Mouse (Mus musculus) urinary bladder, postnatal 25 days (tissue): Measurements from ENCODE around the gene Gm45711.
"Not testable (repeated sequence)": the region's sequence is repeated elsewhere in the genome, so short reads cannot be mapped to it uniquely, and the experiment has no call there.

Experiments
- DNase-seq: peaks from one replicate; pipeline ENCODE4 v3.0.0; 2022; ENCODE audit warnings: low spot score

The Gm45711 gene

DNA sequence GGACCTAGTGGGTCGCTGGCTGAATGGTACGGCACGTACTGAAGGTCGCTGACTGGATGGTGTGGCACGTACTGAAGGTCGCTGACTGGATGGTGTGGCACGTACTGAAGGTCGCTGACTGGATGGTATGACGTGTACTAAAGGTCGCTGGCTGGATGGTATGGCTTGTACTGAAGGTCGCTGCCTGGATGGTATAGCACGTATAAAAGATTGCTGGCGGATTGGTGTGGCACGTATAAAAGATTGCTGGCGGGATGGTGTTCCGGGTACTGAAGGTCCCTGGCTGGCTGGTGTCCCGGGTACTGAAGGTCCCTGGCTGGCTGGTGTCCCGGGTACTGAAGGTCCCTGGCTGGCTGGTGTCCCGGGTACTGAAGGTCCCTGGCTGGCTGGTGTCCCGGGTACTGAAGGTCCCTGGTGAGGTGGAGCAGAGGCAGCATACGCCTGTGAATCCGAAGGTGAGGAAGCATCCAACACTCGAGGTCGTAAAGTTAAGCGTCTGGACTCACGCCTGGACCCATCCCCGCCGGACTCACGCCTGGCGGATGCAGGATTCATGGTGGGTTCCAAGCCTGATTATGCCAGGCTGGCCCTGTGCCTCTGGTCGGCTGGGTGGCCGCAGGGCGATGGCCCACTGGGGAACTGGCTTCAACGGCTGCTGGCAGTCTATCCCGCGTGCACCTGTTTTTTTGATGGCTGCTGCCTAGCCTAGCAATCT, at the start of gene Gm45711, which contains the start of gene Cmtm1:
Gene Gm45711 (minus strand): TSS at position 641 of the 715 bp plus-strand sequence.
Gene Cmtm1 (minus strand): TSS at position 705 of the 715 bp plus-strand sequence.
- not testable (repeated sequence) for DNase-seq

DNA sequence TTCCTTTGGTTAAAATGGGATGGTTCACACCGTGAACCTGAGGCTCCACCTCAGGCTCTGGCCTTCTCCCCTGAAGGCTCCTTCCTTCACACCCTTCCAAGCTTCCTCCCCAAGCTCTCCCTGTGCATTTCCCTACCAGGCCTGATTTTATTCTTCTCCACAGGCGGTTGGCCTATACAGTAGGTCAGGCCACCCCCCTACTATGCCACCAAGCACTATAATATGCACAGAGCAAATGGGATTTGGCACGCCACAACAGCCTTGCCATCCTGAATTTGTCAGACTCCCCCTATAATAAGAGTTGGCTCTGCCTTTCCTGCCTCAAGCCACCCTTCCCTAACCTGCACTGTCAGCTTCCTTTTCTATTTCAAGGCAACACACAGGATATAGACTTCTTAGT, 48.8 kb upstream of the Gm45711 start:
- no peak for DNase-seq

- DNase-seq = no peak
Observed at GRCm38 (mm10) chr8:104354504-104354903, 44.6 kb upstream of the Gm45711 start.

DNA sequence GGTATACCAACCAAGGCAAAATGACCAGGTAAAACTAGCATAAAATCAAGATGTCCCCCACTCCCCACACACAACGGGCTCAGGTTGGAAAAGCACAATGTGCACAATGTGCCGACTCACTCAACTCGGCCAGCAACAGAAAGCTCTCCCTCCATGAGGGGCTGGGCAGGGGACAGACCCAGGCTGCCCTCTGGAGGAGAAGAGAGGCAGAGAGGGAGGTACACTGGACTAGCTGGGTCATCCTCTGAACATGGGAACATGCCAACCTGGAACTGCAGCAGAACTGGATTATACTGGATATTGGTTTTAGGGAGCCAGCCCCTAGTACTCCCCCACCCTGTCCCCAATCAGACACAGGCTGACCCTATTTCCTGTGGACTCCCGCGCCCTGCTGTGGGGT, 43.3 kb upstream of the Gm45711 start:
- DNase-seq = no peak

DNA sequence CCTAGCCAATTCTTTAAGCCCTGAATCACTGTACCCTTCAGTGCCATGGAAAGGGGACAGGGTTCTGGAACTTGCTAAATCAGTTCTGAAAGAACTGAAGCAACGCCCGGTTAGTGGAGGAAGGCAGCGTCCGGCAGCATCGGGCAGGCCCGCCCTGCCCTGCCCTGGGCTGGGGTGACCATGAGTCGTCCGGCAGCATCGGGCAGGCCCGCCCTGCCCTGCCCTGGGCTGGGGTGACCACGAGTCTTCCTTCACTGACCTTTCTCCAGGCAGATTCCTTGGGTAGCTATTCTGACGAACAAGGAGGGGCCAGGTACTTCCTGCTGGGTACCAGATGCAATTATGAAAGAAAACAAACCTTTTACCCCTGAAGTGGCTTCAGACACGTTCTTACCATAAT, 40.2 kb upstream of the Gm45711 start:
- DNase-seq = no peak

- no peak for DNase-seq
Observed at GRCm38 (mm10) chr8:104348971-104349370, 39.1 kb upstream of the Gm45711 start.

- DNase-seq = no peak
Observed at GRCm38 (mm10) chr8:104346706-104347105, 36.8 kb upstream of the Gm45711 start.

GRCm38 (mm10) chr8:104344622-104345021, 34.7 kb upstream of the Gm45711 start:
- DNase-seq = no peak

- peak; percentile 88 for DNase-seq
Observed at GRCm38 (mm10) chr8:104343957-104344356, 34.1 kb upstream of the Gm45711 start.

DNA sequence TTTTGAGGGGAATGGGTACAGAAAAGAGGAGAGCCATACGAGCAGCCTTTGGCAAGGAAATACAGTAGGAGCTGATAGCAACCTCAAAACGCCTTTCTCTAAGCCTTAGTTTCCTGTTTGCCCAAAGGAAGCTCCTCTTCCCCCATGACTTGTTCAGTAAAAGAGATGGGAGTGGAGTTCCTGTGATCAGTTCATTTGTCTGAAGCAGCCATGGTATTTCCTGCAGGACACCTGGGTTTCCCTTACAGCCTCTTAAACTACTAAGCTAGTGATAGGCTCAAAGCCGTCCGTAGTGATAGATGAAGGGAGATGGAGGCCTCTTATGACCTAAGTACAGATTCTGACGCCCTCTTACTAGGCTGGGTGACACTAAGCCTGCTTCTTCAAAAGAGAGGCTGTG, 32.5 kb upstream of the Gm45711 start:
- DNase-seq = no peak

DNA sequence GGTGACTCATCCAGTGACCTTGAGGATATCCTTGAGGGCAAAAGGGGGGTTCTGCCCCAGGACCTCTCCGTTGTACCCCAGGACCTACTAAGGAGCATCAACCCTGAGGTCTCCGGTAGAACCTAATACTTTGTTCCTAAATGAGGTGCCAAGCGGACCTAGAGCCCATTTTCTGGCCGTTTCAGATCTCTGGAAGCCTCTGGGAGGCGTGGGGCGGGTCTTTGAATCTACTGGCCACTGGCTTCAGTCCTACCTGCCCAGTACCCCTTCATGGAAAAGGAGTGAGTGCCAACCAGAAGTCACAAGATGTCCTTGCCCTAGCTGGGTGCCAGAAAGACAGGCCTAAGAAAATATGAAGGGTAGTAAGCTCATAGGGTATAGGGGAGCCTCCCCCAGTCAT, 31.8 kb upstream of the Gm45711 start:
- DNase-seq = no peak

DNA sequence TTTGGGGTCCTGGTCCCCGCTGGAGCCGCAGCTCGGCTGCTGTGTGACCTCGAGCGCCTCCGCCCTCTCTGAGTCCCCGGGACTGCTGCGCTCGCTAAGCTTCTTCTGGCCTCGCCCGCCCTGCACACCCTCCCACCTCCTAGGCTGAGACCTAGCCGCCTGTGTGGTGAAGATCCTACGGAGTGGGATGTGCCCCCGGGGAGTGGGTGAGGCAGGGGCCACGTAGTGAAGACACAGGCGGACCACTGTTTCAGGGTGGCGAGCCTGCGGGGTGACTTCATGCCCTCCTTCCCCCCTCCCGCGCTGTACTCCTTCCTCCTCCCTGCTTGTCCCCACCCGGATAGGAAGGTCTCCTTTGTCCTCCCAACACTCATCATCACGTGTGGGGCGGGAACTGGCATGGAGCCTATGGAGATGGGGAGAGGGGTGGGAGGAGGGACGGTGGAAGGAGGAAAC, 31.3 kb upstream of the Gm45711 start:
- DNase-seq = peak; percentile 56

DNA sequence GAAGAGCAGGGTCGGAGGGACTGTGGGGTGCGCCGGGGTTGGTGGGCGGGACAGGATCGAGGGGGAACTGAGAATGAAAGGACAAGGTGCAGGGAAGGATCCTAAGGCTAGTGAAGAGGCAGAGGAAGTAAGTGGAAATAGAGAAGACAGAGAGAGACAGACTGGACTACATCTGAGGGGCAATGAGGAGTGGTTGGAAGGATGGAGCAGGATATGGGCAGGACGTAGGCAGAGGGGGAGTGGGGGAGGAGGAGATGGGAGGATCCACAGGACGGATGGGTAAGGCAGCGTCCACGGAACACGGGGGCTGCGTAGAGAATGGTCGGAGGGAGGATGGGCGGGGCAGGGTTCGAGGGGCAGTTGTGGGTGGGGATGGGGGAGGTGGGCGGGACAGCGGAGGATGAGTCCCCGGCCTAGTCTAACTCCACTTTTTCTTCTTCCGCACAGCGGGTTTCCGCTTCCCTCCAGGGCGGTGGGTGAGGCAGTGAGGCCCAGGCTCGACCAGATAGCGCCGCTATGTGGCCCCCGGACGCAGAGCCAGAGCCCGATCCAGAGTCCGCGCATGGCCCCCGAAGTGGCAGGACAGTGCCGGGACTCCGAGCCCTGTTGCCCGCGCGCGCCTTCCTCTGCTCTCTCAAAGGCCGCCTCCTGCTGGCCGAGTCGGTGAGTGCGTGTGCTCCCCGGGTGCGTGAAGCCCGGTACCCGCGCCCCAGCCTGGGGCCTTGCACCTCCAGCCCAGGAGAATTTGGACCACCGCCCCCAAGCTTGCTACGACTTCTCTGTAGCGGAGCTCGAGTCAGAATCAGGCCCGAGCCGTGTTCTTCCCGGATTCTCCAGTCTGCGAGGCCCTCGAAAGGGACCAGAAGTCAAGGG, 30.6 kb upstream of the Gm45711 start:
- DNase-seq = peak; percentile 70

GRCm38 (mm10) chr8:104339983-104340232, 30.0 kb upstream of the Gm45711 start:
- no peak for DNase-seq

DNA sequence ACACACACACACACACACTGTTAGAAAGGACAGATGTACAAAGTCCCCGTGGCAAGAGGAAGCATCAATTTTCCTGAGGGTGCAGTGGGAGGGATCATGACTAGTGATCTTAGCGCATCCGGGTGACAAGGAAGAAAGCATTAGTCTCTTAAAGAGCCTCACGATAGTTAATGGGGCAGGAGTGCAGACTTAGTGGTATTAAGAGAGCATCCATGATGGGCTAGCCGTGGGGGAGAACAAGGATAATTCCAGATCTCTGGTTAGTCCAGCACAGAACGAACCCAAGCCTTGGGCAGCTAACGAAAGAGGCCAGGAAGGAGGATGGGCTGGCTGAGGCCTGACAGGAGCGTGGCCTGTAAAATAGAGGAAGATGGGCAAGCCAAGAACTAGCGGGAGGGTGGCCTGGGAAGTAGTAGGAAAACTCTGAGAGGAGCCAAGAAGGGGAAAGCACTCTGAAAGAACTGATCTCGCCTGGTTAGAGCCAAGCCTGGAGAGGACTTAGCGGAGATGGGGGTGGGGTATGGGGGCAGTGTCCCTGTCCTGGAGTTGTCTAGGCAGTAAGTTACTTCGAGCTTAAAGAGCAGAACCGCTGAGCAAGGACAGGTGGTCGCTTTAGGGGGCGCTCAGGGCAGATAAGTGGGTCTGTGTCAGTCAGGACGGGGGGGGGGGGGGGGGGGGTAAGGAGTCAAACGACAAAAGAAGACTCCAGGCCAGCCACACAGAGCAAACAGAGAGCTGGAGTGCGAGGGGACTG, 29.5 kb upstream of the Gm45711 start, which contains the start of gene Cmtm3:
Gene Cmtm3 (plus strand): TSS at position 182 of the 754 bp plus-strand sequence.
- DNase-seq = no peak

- no peak for DNase-seq
Observed at GRCm38 (mm10) chr8:104337890-104338289, 28.0 kb upstream of the Gm45711 start.

- no peak for DNase-seq
Observed at GRCm38 (mm10) chr8:104336806-104337205, 26.9 kb upstream of the Gm45711 start.

DNA sequence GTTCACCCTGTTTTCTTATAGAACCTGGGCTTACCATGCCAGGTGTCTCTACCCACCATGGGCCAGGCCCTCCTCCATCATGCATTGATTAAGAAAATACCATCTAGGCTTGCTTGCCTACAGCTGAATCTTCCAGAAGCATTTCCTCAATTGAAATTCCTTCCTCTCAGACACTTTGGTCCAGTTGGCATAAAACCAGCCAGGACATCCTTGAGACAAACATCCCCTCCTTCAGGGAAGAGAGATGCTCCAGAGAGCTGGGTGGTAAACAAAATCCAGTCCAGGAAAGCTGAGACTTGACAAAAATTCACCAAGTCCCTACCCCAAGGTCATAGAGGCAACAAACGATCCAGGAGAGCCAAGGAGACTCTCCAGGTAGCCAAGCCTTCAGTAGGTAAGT, 24.3 kb upstream of the Gm45711 start:
- DNase-seq = no peak

DNA sequence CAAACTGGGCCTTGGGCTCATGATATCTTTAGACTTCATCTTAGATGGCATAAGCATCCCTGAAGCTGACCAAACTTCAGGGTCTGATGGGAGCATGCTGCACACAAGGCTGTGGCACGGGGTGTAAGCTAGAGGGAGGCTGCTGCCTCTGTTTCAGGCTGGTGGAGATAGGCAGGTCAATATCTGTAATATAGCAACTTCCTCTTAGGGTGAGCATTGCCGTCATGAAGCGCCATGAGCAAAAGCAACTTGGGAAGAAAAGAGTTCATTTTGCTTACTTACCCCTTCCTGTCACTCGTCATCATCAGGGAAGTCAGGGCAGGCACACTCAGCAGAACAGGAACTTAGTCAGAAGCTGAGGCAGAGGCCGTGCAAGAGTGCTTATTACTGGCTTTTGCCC, 23.9 kb upstream of the Gm45711 start:
- no peak for DNase-seq

- no peak for DNase-seq
Observed at GRCm38 (mm10) chr8:104332665-104333631, 23.1 kb upstream of the Gm45711 start.

DNA sequence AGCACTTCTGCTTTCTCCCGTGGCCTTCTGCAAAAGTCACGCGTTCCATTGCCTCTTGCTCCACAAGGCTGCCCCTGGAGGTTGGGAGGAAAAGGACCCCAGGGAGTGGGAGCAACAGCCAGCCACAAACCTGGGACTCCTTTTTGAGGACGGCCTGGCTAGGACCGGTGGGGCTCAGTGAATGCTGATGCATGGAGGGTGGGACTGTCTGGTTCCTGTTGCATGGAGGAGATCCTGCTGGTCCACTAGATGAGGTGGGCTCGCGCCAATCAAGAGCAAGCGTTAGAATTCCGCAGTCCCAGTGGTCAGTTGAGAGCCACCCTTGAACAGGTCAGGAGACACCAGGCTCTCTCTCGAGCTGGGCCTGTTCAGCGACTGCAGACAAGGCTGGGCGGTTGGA, 12.0 kb upstream of the Gm45711 start, which contains the start of gene Cmtm2b:
Gene Cmtm2b (plus strand): TSS at position 301 of the 400 bp plus-strand sequence.
- DNase-seq = not testable (repeated sequence)
